Comparison of ENCODE assay signal across 19 mouse cellular contexts in the genomic region with DNA sequence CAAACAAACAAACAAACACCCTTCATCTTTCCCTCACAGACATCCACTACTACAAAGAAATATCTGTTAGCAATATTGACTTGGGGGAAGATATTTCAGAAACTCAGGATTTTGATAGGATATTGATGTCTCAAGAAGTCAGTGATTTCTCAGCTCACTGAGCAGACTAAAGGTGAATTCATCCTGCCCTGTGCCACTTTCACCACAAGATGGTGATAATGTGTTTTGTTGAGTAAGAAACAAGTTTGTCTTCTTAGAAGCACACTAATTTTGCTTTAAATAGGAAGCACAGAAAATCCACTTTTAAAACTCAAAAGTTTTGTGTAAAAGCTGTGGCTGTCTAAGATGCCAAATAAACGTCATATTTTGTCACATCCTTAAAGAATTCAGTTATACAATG.
DNase-seq lines count a peak whose midpoint lies in the region; ATAC-seq and TF ChIP-seq lines count a peak whose summit lies in the region.
"Had no signal": no experiment of that assay in that cellular context is flagged by ENCODE, and none has a peak within 500 bp of the region (broad histone marks: within the 10 kb centered on the region; RNA-seq: fewer than 3 reads in every experiment).

No protein-coding gene starts in this region.

- 34% methylated on average over 1 of the region's 1 CpGs for WGBS in embryonic facial prominence, embryonic 11.5 days
- 53% methylated on average over 1 of the region's 1 CpGs for whole genome bisulfite sequencing in embryonic facial prominence, embryonic 10.5 days
- WGBS in kidney, postnatal 0 days: 39% methylated on average over 1 of the region's 1 CpGs

- no peak overlapping the region for H3K4me2 ChIP-seq in embryonic facial prominence, embryonic 11.5 days (ENCODE audit: low read depth, low read length)
- no peak overlapping the region for H3K4me2 ChIP-seq in kidney, postnatal 0 days (ENCODE audit: low read length)
- H3K4me2 ChIP-seq: embryonic facial prominence, embryonic 13.5 days; hindbrain, embryonic 15.5 days; lung, embryonic 14.5 days; neural tube, embryonic 13.5 days had no signal

- DNase-seq in embryonic facial prominence, embryonic 11.5 days (ENCODE audit: low spot score): peak; percentile 6
- no peak for DNase-seq in embryonic facial prominence, embryonic 10.5 days (ENCODE audit: low spot score)
- no peak for DNase-seq in kidney, postnatal 0 days (ENCODE audit: low spot score)
- DNase-seq in kidney, adult 8-10 months: no peak
- peak; percentile 12 for DNase-seq in 3T3-L1 (ENCODE audit: low read depth, low spot score)
- peak; percentile 3 for DNase-seq in adipocyte (ENCODE audit: low spot score)
- no peak for DNase-seq in lung, postnatal 25 days (ENCODE audit: low spot score)
- no peak for DNase-seq in spleen, postnatal 4 days (ENCODE audit: low spot score in 2 of 2)
- DNase-seq: adrenal gland, postnatal 14 days; cerebellum, postnatal 14 days; heart, adult 2 months; layer of hippocampus, adult 9-11 months; lung, embryonic 14.5 days; spleen, adult 18-20 months; thymus, postnatal 25 days had no signal

- H3K4me1 ChIP-seq in embryonic facial prominence, embryonic 11.5 days (ENCODE audit: control insufficient read depth, insufficient read depth, low read length): no peaks in the 10 kb centered on the region
- no peaks in the 10 kb centered on the region for H3K4me1 ChIP-seq in embryonic facial prominence, embryonic 10.5 days
- H3K4me1 ChIP-seq in kidney, postnatal 0 days (replicated peaks; ENCODE audit: insufficient read depth, low read length): no peaks in the 10 kb centered on the region
- H3K4me1 ChIP-seq: embryonic facial prominence, embryonic 13.5 days; forebrain, embryonic 10.5 days; hindbrain, embryonic 15.5 days; neural tube, embryonic 13.5 days had no signal

- ATAC-seq in embryonic facial prominence, embryonic 11.5 days (replicated peaks; ENCODE audit: insufficient number of reproducible peaks, low FRiP score, low TSS enrichment, low read depth): no peak
- no peak for ATAC-seq in kidney, postnatal 0 days (replicated peaks; ENCODE audit: low FRiP score, low read depth)

- peak; percentile 35; the same call in 1 of the 2 replicates for TF ChIP-seq CTCF in kidney, postnatal 0 days (IDR thresholded peaks at IDR 0.05; ENCODE audit: low read depth)

- no peaks in the 10 kb centered on the region for H3K9me3 ChIP-seq in embryonic facial prominence, embryonic 11.5 days (replicated peaks; ENCODE audit: control insufficient read depth, low read length)
- H3K9me3 ChIP-seq in embryonic facial prominence, embryonic 10.5 days: peaks cover 30% of the 10 kb centered on the region
- no peaks in the 10 kb centered on the region for H3K9me3 ChIP-seq in kidney, postnatal 0 days (replicated peaks; ENCODE audit: low read length)
- H3K9me3 ChIP-seq: hindbrain, embryonic 15.5 days had no signal

- no peaks in the 10 kb centered on the region for H3K36me3 ChIP-seq in embryonic facial prominence, embryonic 11.5 days (replicated peaks; ENCODE audit: control insufficient read depth, insufficient read depth, low read depth, low read length)
- no peaks in the 10 kb centered on the region for H3K36me3 ChIP-seq in embryonic facial prominence, embryonic 10.5 days (replicated peaks)
- no peaks in the 10 kb centered on the region for H3K36me3 ChIP-seq in kidney, postnatal 0 days (ENCODE audit: insufficient read depth, low read length)
- H3K36me3 ChIP-seq: embryonic facial prominence, embryonic 13.5 days; forebrain, embryonic 10.5 days; hindbrain, embryonic 15.5 days; neural tube, embryonic 13.5 days had no signal

- no peaks in the 10 kb centered on the region for H3K27me3 ChIP-seq in embryonic facial prominence, embryonic 11.5 days (ENCODE audit: control insufficient read depth, insufficient read depth, low read length)
- H3K27me3 ChIP-seq in embryonic facial prominence, embryonic 10.5 days (replicated peaks; ENCODE audit: low read depth, poor library complexity, severe bottlenecking): no peaks in the 10 kb centered on the region
- no peaks in the 10 kb centered on the region for H3K27me3 ChIP-seq in kidney, postnatal 0 days (ENCODE audit: insufficient read depth, low read length)
- H3K27me3 ChIP-seq: embryonic facial prominence, embryonic 13.5 days; hindbrain, embryonic 15.5 days; neural tube, embryonic 13.5 days had no signal

- no peak overlapping the region for H3K4me3 ChIP-seq in embryonic facial prominence, embryonic 11.5 days (ENCODE audit: low read depth, low read length)
- no peak overlapping the region for H3K4me3 ChIP-seq in embryonic facial prominence, embryonic 10.5 days
- H3K4me3 ChIP-seq in kidney, postnatal 0 days (replicated peaks; ENCODE audit: low read depth, low read length): no peak overlapping the region
- H3K4me3 ChIP-seq: embryonic facial prominence, embryonic 13.5 days; forebrain, embryonic 10.5 days; heart, adult 2 months; hindbrain, embryonic 15.5 days; neural tube, embryonic 13.5 days had no signal

- no peak overlapping the region for H3K9ac ChIP-seq in embryonic facial prominence, embryonic 11.5 days (replicated peaks; ENCODE audit: low read length)
- H3K9ac ChIP-seq in kidney, postnatal 0 days (ENCODE audit: low read depth, low read length): no peak overlapping the region
- H3K9ac ChIP-seq: embryonic facial prominence, embryonic 13.5 days; hindbrain, embryonic 15.5 days; lung, embryonic 14.5 days; neural tube, embryonic 13.5 days had no signal

- H3K27ac ChIP-seq in embryonic facial prominence, embryonic 11.5 days (replicated peaks; ENCODE audit: low read depth, low read length): no peak overlapping the region
- no peak overlapping the region for H3K27ac ChIP-seq in embryonic facial prominence, embryonic 10.5 days (replicated peaks)
- no peak overlapping the region for H3K27ac ChIP-seq in kidney, postnatal 0 days
- H3K27ac ChIP-seq: embryonic facial prominence, embryonic 13.5 days; forebrain, embryonic 10.5 days; heart, adult 2 months; hindbrain, embryonic 15.5 days; neural tube, embryonic 13.5 days had no signal

Comparison
In these comparisons a context has a peak if more than half of its experiments do, and no peak if none do; other contexts are left out.
1. DNase-seq: peak in embryonic facial prominence, embryonic 11.5 days (single experiment), 3T3-L1 (single experiment) and adipocyte (single experiment); none in embryonic facial prominence, embryonic 10.5 days (single experiment), kidney, postnatal 0 days (single experiment), kidney, adult 8-10 months (0 of 2), lung, postnatal 25 days (single experiment) and spleen, postnatal 4 days (0 of 2).